Mouse (Mus musculus) embryonic facial prominence, embryonic 12.5 days (tissue): ENCODE measurements around the gene Prdx6. TPM values are rescaled to one million over a fixed set of nuclear protein-coding genes. Genes with fewer than 3 reads are reported as not detected.
A peak's percentile ranks its signal among the peaks of the same experiment; 100 is the strongest.
"Not testable (repeated sequence)": the region's sequence is repeated elsewhere in the genome, so short reads cannot be mapped to it uniquely, and the experiment has no call there.

Experiments used
- ATAC-seq: fragments of 200-750 bp; cut with Nextera tagmentation; 2 replicates; pipeline ENCODE4 v1.8.0; 2017; ENCODE audit not compliant: insufficient number of reproducible peaks, insufficient read depth, low FRiP score, low TSS enrichment
- H3K27ac ChIP-seq: fragments of 300-500 bp; sonication (generic); 2 replicates; pipeline ENCODE4 v1.5.1; 2016; ENCODE audit warnings: mild to moderate bottlenecking
- H3K27me3 ChIP-seq: fragments of 300-500 bp; sonication (generic); 2 replicates; pipeline ENCODE4 v1.6.1; 2016; ENCODE audit warnings: mild to moderate bottlenecking, moderate library complexity
- H3K36me3 ChIP-seq: fragments of 300-500 bp; sonication (generic); 2 replicates; pipeline ENCODE4 v1.6.1; 2016; ENCODE audit warnings: mild to moderate bottlenecking
- H3K4me1 ChIP-seq: fragments of 300-500 bp; sonication (generic); 2 replicates; pipeline ENCODE4 v1.6.1; 2016
- H3K4me2 ChIP-seq: fragments of 300-500 bp; sonication (generic); replicated peaks from 2 replicates; pipeline ENCODE4 v1.6.1; 2016; ENCODE audit warnings: mild to moderate bottlenecking, moderate library complexity
- H3K4me3 ChIP-seq: fragments of 300-500 bp; sonication (generic); 2 replicates; pipeline ENCODE4 v1.5.1; 2016; ENCODE audit warnings: mild to moderate bottlenecking
- H3K9ac ChIP-seq: fragments of 300-500 bp; sonication (generic); 2 replicates; pipeline ENCODE4 v1.6.1; 2016; ENCODE audit warnings: mild to moderate bottlenecking, moderate library complexity
- H3K9me3 ChIP-seq: fragments of 300-500 bp; sonication (generic); 2 replicates; pipeline ENCODE4 v1.6.1; 2016; ENCODE audit warnings: mild to moderate bottlenecking, moderate library complexity
- WGBS: fragments of 180-500 bp; shearing (Covaris S2); methylation state at CpG from one replicate; pipeline ENCODE4 v1.1.7; 2016; 5-methylcytosine and 5-hydroxymethylcytosine counted together
- polyA plus RNA-seq: library from polyadenylated mRNA; unstranded; fragments of >200 nt; fragmentation: Nextera tagmentation; extraction: Ambion mirVana; gene quantifications from 2 replicates; pipeline ENCODE4 v1.2.1, GENCODE M21; 2016

Prdx6 gene
- polyA plus RNA-seq, 1 experiment from 2014 or later = 464 TPM

DNA sequence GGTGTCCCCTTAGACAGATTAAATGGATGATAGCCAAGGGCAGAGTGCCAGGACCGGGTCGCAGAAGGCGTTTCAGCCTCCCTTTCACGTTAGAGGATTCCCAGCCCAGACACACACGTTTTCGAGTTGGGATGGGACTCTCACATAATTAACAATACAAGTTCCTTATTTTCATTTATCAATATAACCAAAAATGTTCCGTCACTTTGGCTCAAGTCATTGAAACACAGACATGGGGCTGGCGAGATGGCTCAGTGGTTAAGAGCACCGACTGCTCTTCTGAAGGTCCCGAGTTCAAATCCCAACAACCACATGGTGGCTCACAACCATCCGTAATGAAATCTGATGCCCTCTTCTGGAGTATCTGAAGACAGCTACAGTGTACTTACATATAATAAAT, 54.7 kb downstream of the Prdx6 start:
- Histone ChIP-seq H3K4me3 (peak overlapping the region; percentile 37), H3K4me2 (peak overlapping the region; percentile 53), H3K27ac (peak overlapping the region; percentile 86), H3K9ac (0 out of 2 replicates have a peak overlapping the region, but pooled peaks have one; percentile 38)
- H3K9me3 ChIP-seq, H3K36me3 ChIP-seq, H3K27me3 ChIP-seq, H3K4me1 ChIP-seq, ATAC-seq: not testable (repeated sequence)
- 64% methylated on average over 11 of the region's 11 CpGs for WGBS

DNA sequence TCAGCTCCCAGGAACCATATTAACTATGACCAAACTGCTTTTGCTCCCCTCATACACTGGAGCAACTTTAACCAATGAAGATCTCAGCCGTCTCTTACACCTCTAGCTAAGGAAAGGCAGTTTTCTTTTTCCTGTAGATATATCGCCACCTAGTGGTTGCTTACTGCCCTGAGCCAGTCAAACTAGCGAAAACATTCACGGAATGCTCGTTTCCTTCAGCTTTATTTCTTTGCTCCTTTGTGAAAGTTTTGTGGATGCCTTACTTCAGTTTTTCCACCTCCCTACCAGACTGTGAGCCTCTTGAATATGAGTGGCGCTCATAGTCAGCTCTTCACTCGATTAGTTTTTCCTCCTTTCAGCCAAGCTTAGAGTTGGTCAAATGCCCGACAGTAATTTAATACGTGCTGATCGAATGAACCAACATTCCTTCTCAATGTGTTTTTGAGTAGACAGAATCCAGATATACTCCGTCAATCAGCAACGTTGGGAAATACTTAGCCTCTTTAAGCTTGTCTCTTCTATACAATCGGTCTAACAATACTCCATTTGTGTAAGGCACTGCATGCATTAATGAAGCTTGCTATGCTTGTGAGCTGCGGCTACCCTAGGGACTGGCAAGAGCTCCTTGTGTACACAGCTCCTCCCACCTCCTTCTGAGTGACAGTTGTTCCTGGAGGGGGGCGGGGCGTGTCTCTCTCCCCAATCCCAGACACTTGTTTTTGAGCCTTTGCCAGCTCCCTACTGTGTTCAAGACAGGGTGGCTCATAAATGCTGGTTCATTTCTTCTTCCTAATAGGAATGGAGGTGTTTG, 55.3 kb downstream of the Prdx6 start:
- peak overlapping the region; percentile 38; the same call in 1 of the 2 replicates for H3K9ac ChIP-seq
- H3K27me3 ChIP-seq = no peaks in the 10 kb centered on the region
- H3K36me3 ChIP-seq = no peaks in the 10 kb centered on the region
- peaks cover 8% of the 10 kb centered on the region; the same call in 1 of the 2 replicates for H3K4me1 ChIP-seq
- peak overlapping the region; percentile 37 for H3K4me3 ChIP-seq
- H3K27ac ChIP-seq = peak overlapping the region; percentile 86
- under 1% methylated on average over 16 of the region's 16 CpGs for WGBS
- peak; percentile 92 for ATAC-seq
- peak overlapping the region; percentile 53 for H3K4me2 ChIP-seq
- no peaks in the 10 kb centered on the region for H3K9me3 ChIP-seq

DNA sequence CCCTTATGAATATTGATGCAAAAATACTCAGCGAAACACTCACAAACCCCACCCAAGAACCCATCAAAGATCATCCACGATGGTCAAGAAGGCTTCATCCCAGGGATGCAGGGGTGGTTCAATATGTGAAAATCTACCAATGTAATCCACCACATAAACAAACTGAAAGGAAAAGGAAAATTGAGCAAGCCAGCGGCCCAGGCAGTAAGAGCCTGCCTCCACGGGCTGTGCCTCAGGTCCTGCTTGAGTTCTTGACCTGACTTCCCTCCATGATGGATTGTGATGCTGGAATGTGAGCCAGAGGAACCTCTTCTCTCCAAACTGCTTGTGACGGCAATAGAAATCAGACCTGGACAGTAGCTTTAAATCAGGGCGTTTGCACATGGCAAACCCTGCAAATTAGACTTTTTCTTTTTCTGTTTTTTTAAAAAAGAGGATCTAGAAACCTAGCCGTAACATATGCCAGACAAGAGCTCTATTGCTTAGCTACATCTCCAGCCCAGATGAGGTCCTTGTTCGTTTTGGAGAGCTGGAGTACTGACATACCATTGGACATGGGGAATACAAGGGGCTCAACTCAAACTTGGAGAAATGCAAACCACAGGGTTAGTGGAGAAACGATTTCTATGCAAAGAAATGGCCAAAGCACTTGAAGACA, 60.6 kb downstream of the Prdx6 start:
- no peak overlapping the region for H3K4me3 ChIP-seq
- WGBS = 75% methylated on average over 9 of the region's 9 CpGs
- no peaks in the 10 kb centered on the region for H3K36me3 ChIP-seq
- no peak overlapping the region for H3K4me2 ChIP-seq
- no peaks in the 10 kb centered on the region for H3K27me3 ChIP-seq
- no peak overlapping the region for H3K9ac ChIP-seq
- ATAC-seq = no peak
- H3K9me3 ChIP-seq = no peaks in the 10 kb centered on the region
- H3K4me1 ChIP-seq = 0 out of 2 replicates have a peak, but pooled peaks cover 4% of the 10 kb centered on the region
- H3K27ac ChIP-seq = no peak overlapping the region

Other genes starting within 250 kb of the Prdx6 start
- 8.9 and 9.4 TPM in 2 replicates for gene Zbtb37, start 216.4 kb downstream of the Prdx6 start, polyA plus RNA-seq
- 32.5 and 35.2 TPM in 2 replicates for gene Dars2, start 180.6 kb downstream of the Prdx6 start, polyA plus RNA-seq
- 31.9 and 32.3 TPM in 2 replicates for gene Cenpl, start 180.5 kb downstream of the Prdx6 start, polyA plus RNA-seq
- gene Klhl20, start 119.7 kb downstream of the Prdx6 start, polyA plus RNA-seq = 18.8 and 22.0 TPM in 2 replicates
- 4.3 and 5.7 TPM in 2 replicates for gene Ankrd45, start 108.5 kb downstream of the Prdx6 start, polyA plus RNA-seq
- 0.45 and 0.49 TPM in 2 replicates for gene Tex50, start 91.9 kb downstream of the Prdx6 start, polyA plus RNA-seq
- not detected in 2 replicates for gene Tnfsf4, start 144.2 kb upstream of the Prdx6 start, polyA plus RNA-seq
- gene Tnfsf18, start 243.4 kb upstream of the Prdx6 start, polyA plus RNA-seq = not detected in 2 replicates